Comparison of ENCODE assay signal across 18 mouse cellular contexts in the genomic region with DNA sequence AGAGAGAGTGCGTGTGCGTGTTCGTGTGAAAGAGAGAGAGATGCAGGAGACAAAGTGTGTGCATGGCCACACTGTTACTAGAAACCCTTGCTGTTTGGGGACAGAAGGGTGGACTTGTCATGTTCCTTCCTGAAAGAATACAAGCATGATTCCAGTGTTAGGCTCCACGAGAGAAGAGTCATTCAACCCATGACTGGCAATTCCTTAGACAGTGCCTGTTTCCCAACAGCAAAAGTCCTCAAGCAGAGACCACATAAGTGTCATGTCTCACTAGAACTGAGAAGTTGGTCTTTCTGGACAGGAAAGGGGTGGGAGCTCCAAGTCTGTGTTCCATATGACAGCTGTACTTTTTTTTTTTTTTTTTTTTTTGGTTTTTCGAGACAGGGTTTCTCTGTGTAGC. TPM values are rescaled to one million over a fixed set of nuclear protein-coding genes. Genes with fewer than 3 reads are reported as not detected.
A peak's percentile ranks its signal among the peaks of the same experiment; 100 is the strongest.
DNase-seq lines count a peak whose midpoint lies in the region; ATAC-seq and TF ChIP-seq lines count a peak whose summit lies in the region.
"Had no signal": no experiment of that assay in that cellular context is flagged by ENCODE, and none has a peak within 500 bp of the region (broad histone marks: within the 10 kb centered on the region; RNA-seq: fewer than 3 reads in every experiment).

No protein-coding gene starts in this region.

- H3K27me3 ChIP-seq in liver, adult 2 months (ENCODE audit: control insufficient read depth, insufficient read depth, low read length), result no peaks in the 10 kb centered on the region
- H3K27me3 ChIP-seq in megakaryocyte, embryonic 14.5 days (replicated peaks), result no peaks in the 10 kb centered on the region
- H3K27me3 ChIP-seq: embryonic facial prominence, embryonic 12.5 days; hindbrain, embryonic 13.5 days had no signal

- peak overlapping the region; percentile 11 for H3K27ac ChIP-seq in liver, adult 2 months (replicated peaks; ENCODE audit: insufficient read depth, low read depth, low read length)
- H3K27ac ChIP-seq: embryonic facial prominence, embryonic 12.5 days; heart, embryonic 10.5 days; hindbrain, embryonic 13.5 days; hindbrain, postnatal 0 days had no signal

- DNase-seq in liver, adult 2 months (ENCODE audit: extremely low read depth, low read depth, low spot score), result no peak
- DNase-seq in liver (no peak), A20 (ENCODE audit: low read depth, low spot score) (peak; percentile 29)
- no peak for DNase-seq in thymus, postnatal 36 days
- DNase-seq in cerebellum, adult 11 months, result no peak
- DNase-seq in frontal cortex, postnatal 25 days (ENCODE audit: low spot score in 2 of 2), result no peak
- DNase-seq: adrenal gland, postnatal 10 days; cerebellum, adult 2 months; cerebellum, postnatal 10 days; gastrocnemius, postnatal 25 days; heart, postnatal 10 days; heart, postnatal 4 days had no signal

- H3K36me3 ChIP-seq in liver, adult 2 months (ENCODE audit: control insufficient read depth, insufficient read depth, low read length), result no peaks in the 10 kb centered on the region
- H3K36me3 ChIP-seq in megakaryocyte, embryonic 14.5 days (replicated peaks; ENCODE audit: low read length), result no peaks in the 10 kb centered on the region
- H3K36me3 ChIP-seq: embryonic facial prominence, embryonic 12.5 days; heart, embryonic 10.5 days; hindbrain, embryonic 13.5 days had no signal

- no peaks in the 10 kb centered on the region for H3K9me3 ChIP-seq in megakaryocyte, embryonic 14.5 days
- H3K9me3 ChIP-seq: embryonic facial prominence, embryonic 12.5 days; heart, embryonic 10.5 days; hindbrain, embryonic 13.5 days had no signal

- no peak overlapping the region for H3K4me3 ChIP-seq in liver, adult 2 months (ENCODE audit: insufficient read depth, low read depth, low read length)
- peak overlapping the region; percentile 71 for H3K4me3 ChIP-seq in megakaryocyte, embryonic 14.5 days (replicated peaks)
- H3K4me3 ChIP-seq: embryonic facial prominence, embryonic 12.5 days; heart, embryonic 10.5 days; hindbrain, embryonic 13.5 days had no signal

- no peak for TF ChIP-seq POLR2A in liver, adult 2 months (IDR thresholded peaks at IDR 0.05; ENCODE audit: extremely low read depth, insufficient read depth, low read length)

- peak; percentile 82 for ATAC-seq in granulocyte monocyte progenitor cell, adult 5-6 weeks (replicated peaks; ENCODE audit: poor library complexity, severe bottlenecking)
- ATAC-seq: hindbrain, postnatal 0 days had no signal

- peaks cover 23% of the 10 kb centered on the region for H3K79me2 ChIP-seq in liver, adult 2 months (ENCODE audit: control insufficient read depth, insufficient read depth, low read length)

- no peak overlapping the region for H3K9ac ChIP-seq in liver, adult 2 months (ENCODE audit: low read depth, low read length)
- H3K9ac ChIP-seq: embryonic facial prominence, embryonic 12.5 days; hindbrain, embryonic 13.5 days had no signal

- peaks cover 56% of the 10 kb centered on the region for H3K4me1 ChIP-seq in liver, adult 2 months (ENCODE audit: control insufficient read depth, insufficient read depth, low read length)
- H3K4me1 ChIP-seq in megakaryocyte, embryonic 14.5 days, result peaks cover 12% of the 10 kb centered on the region

- WGBS in liver, adult 2 months, result 48% methylated on average over 4 of the region's 5 CpGs

- TF ChIP-seq CTCF in liver, adult 2 months (IDR thresholded peaks at IDR 0.05; ENCODE audit: low read depth, low read length), result no peak

RNA-seq across cellular contexts. Expression of a gene that starts 10.1 kb away (rescaled TPM):
- total RNA-seq in liver, adult 2 months (2014; rRNA removed), result 65.4 and 89.1 TPM in 2 replicates
- 17.1 and 21.0 TPM in 2 replicates for polyA plus RNA-seq in liver, adult 2 months (2012; rRNA removed)
- 0.49 and 2.6 TPM in 2 replicates for total RNA-seq in granulocyte monocyte progenitor cell, adult 5-6 weeks (2014; fragmentation: Nextera tagmentation)
- 2.2 and 3.8 TPM in 2 replicates for total RNA-seq in granulocyte monocyte progenitor cell, adult 5-6 weeks (2017)
- 0.77 TPM in 1 of 2 replicates, not detected in the other for polyA plus RNA-seq in megakaryocyte, embryonic 14.5 days (2012; ENCODE audit: insufficient read depth, low replicate concordance)

Comparison
In these comparisons a context has a peak if more than half of its experiments do, and no peak if none do; other contexts are left out.
1. RNA of a gene that starts 10.1 kb away (total RNA-seq): 65.4 to 89.1 TPM in liver, adult 2 months; 0.49 to 3.8 TPM in granulocyte monocyte progenitor cell, adult 5-6 weeks; every median in the first group is over 10 times any median in the second.